In genomic region chr10:70023861-70024260, GRCm38 (mm10) we compare ENCODE assay signal across 22 mouse cellular contexts.
A peak's percentile ranks its signal among the peaks of the same experiment; 100 is the strongest.
DNase-seq lines count a peak whose midpoint lies in the region; ATAC-seq and TF ChIP-seq lines count a peak whose summit lies in the region.
"Had no signal": no experiment of that assay in that cellular context is flagged by ENCODE, and none has a peak within 500 bp of the region (broad histone marks: within the 10 kb centered on the region; RNA-seq: fewer than 3 reads in every experiment).

No protein-coding gene starts in this region.

- no peak for TF ChIP-seq RAD21 in CH12.LX (IDR thresholded peaks at IDR 0.05; ENCODE audit: low read depth, low read length)

- no peak overlapping the region for H3K4me3 ChIP-seq in gastrocnemius, adult 2 months
- no peak overlapping the region for H3K4me3 ChIP-seq in heart, embryonic 12.5 days
- no peak overlapping the region for H3K4me3 ChIP-seq in midbrain, embryonic 11.5 days (ENCODE audit: low read depth, low read length)
- H3K4me3 ChIP-seq in midbrain, embryonic 10.5 days = no peak overlapping the region
- no peak overlapping the region for H3K4me3 ChIP-seq in CH12.LX (replicated peaks in 1 of 3; ENCODE audit: low read depth in 2 of 3, low read length in 2 of 3, poor library complexity in 1 of 3)

- TF ChIP-seq EP300 in CH12.LX (IDR thresholded peaks at IDR 0.05; ENCODE audit: low read length) = no peak

- peaks cover 27% of the 10 kb centered on the region for H3K36me3 ChIP-seq in heart, embryonic 12.5 days
- H3K36me3 ChIP-seq in midbrain, embryonic 11.5 days (ENCODE audit: control insufficient read depth, insufficient read depth, low read length) = no peaks in the 10 kb centered on the region
- H3K36me3 ChIP-seq in midbrain, embryonic 10.5 days = peaks cover 40% of the 10 kb centered on the region
- peaks cover 0 to 8% of the 10 kb centered on the region in 2 experiments for H3K36me3 ChIP-seq in CH12.LX (replicated peaks in 1 of 2; ENCODE audit: control insufficient read depth in 1 of 2, insufficient read depth in 1 of 2, low read length in 1 of 2)
- H3K36me3 ChIP-seq: G1E had no signal

- H3K9me3 ChIP-seq in heart, embryonic 12.5 days (replicated peaks) = peaks cover 3% of the 10 kb centered on the region; the same call in 1 of the 2 replicates
- no peaks in the 10 kb centered on the region for H3K9me3 ChIP-seq in midbrain, embryonic 11.5 days (ENCODE audit: control insufficient read depth, low read length)
- peaks cover 8% of the 10 kb centered on the region; the same call in 1 of the 2 replicates for H3K9me3 ChIP-seq in midbrain, embryonic 10.5 days (replicated peaks)
- H3K9me3 ChIP-seq in CH12.LX (replicated peaks; ENCODE audit: low read length) = peaks cover 4% of the 10 kb centered on the region

- no peak overlapping the region for H3K4me2 ChIP-seq in heart, embryonic 12.5 days
- no peak overlapping the region for H3K4me2 ChIP-seq in midbrain, embryonic 11.5 days
- 0 out of 2 replicates have a peak overlapping the region, but pooled peaks have one; percentile 29 for H3K4me2 ChIP-seq in CH12.LX (ENCODE audit: insufficient read depth, low read depth, poor library complexity, severe bottlenecking)

- H3K4me1 ChIP-seq in heart, embryonic 12.5 days (replicated peaks) = no peaks in the 10 kb centered on the region
- no peaks in the 10 kb centered on the region for H3K4me1 ChIP-seq in midbrain, embryonic 11.5 days (ENCODE audit: control insufficient read depth, insufficient read depth, low read length)
- H3K4me1 ChIP-seq in midbrain, embryonic 10.5 days = no peaks in the 10 kb centered on the region
- no peaks in the 10 kb centered on the region for H3K4me1 ChIP-seq in CH12.LX (ENCODE audit: control insufficient read depth in 1 of 2, insufficient read depth in 2 of 2)

- TF ChIP-seq CTCF in gastrocnemius, adult 2 months (IDR thresholded peaks at IDR 0.05) = no peak
- no peak for TF ChIP-seq CTCF in CH12.LX (conservative IDR thresholded peaks at IDR 0.05 in 1 of 2, IDR thresholded peaks at IDR 0.05 in 1 of 2; ENCODE audit: low read depth in 2 of 2, low read length in 2 of 2)

- ATAC-seq in heart, embryonic 12.5 days (ENCODE audit: insufficient number of reproducible peaks, low FRiP score) = no peak
- no peak for ATAC-seq in midbrain, embryonic 11.5 days (ENCODE audit: low FRiP score)
- ATAC-seq: activated CD4-positive, CD25-positive, alpha-beta regulatory T cell, adult 4 months; CD4-positive, CD25-positive, alpha-beta regulatory T cell, adult 4 months; Patski had no signal

- WGBS in heart, embryonic 12.5 days = 84% methylated on average over 11 of the region's 11 CpGs
- 87% methylated on average over 11 of the region's 11 CpGs for WGBS in midbrain, embryonic 11.5 days
- 91% methylated on average over 11 of the region's 11 CpGs for WGBS in midbrain, embryonic 10.5 days

- dilution Hi-C loops in CH12.LX (cut with MboI; ENCODE audit: extremely low pct_ligation_motif_present, extremely low pct_unique_long_range_greater_than_20kb, low sequenced_read_pairs) = no loop called here

- peak overlapping the region; percentile 82 for H3K27ac ChIP-seq in gastrocnemius, adult 2 months
- H3K27ac ChIP-seq in heart, embryonic 12.5 days (ENCODE audit: poor library complexity, severe bottlenecking) = no peak overlapping the region
- H3K27ac ChIP-seq in midbrain, embryonic 11.5 days (ENCODE audit: low read depth, low read length) = no peak overlapping the region
- no peak overlapping the region for H3K27ac ChIP-seq in midbrain, embryonic 10.5 days (replicated peaks)
- H3K27ac ChIP-seq in CH12.LX (ENCODE audit: insufficient read depth, low read depth) = no peak overlapping the region

- no peak overlapping the region for H3K9ac ChIP-seq in heart, embryonic 12.5 days
- H3K9ac ChIP-seq in midbrain, embryonic 11.5 days (ENCODE audit: low read length) = no peak overlapping the region
- H3K9ac ChIP-seq in CH12.LX (ENCODE audit: insufficient read depth, low read depth) = no peak overlapping the region

- no peak for TF ChIP-seq POLR2A in CH12.LX (IDR thresholded peaks at IDR 0.05; ENCODE audit: low read depth, low read length)

- in situ Hi-C loops in CH12.LX (cut with MboI; ENCODE audit: low pct_ligation_motif_present, low pct_unique_long_range_greater_than_20kb, low sequenced_read_pairs) = no loop called here

- no peaks in the 10 kb centered on the region for H3K27me3 ChIP-seq in heart, embryonic 12.5 days (replicated peaks)
- no peaks in the 10 kb centered on the region for H3K27me3 ChIP-seq in midbrain, embryonic 11.5 days (ENCODE audit: control insufficient read depth, insufficient read depth, low read length)
- H3K27me3 ChIP-seq in midbrain, embryonic 10.5 days (ENCODE audit: low read depth, poor library complexity, severe bottlenecking) = no peaks in the 10 kb centered on the region
- H3K27me3 ChIP-seq in CH12.LX (replicated peaks) = no peaks in the 10 kb centered on the region
- H3K27me3 ChIP-seq: Patski had no signal

- no peak for DNase-seq in gastrocnemius, adult 2 months
- DNase-seq in gastrocnemius, postnatal 14 days = no peak
- peak; percentile 71 for DNase-seq in heart, adult 11 months
- peak; percentile 66 for DNase-seq in midbrain, embryonic 11.5 days (ENCODE audit: low spot score, missing footprints)
- no peak for DNase-seq in midbrain, embryonic 10.5 days (ENCODE audit: low spot score)
- no peak for DNase-seq in CH12.LX (ENCODE audit: extremely low read depth)
- DNase-seq in ovary, postnatal 14 days (ENCODE audit: low spot score) = no peak
- DNase-seq: adrenal gland, adult 2 months; adrenal gland, adult 8-10 months; adrenal gland, postnatal 10 days; adrenal gland, postnatal 14 days; adrenal gland, postnatal 25 days; adrenal gland, postnatal 36 days; B cell, adult 2 months; cerebellum, adult 11 months; cerebellum, adult 11-12 months; cerebellum, adult 18-20 months had no signal

- no peaks in the 10 kb centered on the region for H3K79me2 ChIP-seq in CH12.LX (replicated peaks; ENCODE audit: control insufficient read depth, extremely low read depth, insufficient read depth, poor library complexity, severe bottlenecking)

- intact Hi-C loops in gastrocnemius, adult 2 months (cut with DNase I) = loop anchor here (2.0 to 5.0 kb wide), 2 partner anchors 73 to 273 kb away; partner anchors contain the start of gene Ccdc6
- intact Hi-C loops in gastrocnemius, postnatal 14 days (cut with DNase I; ENCODE audit: low total_unique reads) = no loop called here

TF ChIP-seq in CH12.LX, 34 proteins besides CTCF, POLR2A, EP300 and RAD21:
- TF ChIP-seq ZNF384 (IDR thresholded peaks at IDR 0.05; ENCODE audit: low read depth, low read length) (peak; percentile 39; the same call in 1 of the 2 replicates), MAFK (IDR thresholded peaks at IDR 0.05; ENCODE audit: insufficient replicate concordance, low read length) (no peak)

Comparison
In these comparisons a context has a peak if more than half of its experiments do, and no peak if none do; other contexts are left out.
1. DNase-seq: peak in heart, adult 11 months (single experiment) and midbrain, embryonic 11.5 days (single experiment); none in gastrocnemius, adult 2 months (single experiment), gastrocnemius, postnatal 14 days (single experiment), midbrain, embryonic 10.5 days (single experiment), CH12.LX (single experiment) and ovary, postnatal 14 days (single experiment).